Mouse (Mus musculus) kidney, adult 2 months (tissue): ENCODE results near the gene Phyhipl. TPM values are rescaled to one million over a fixed set of nuclear protein-coding genes. Genes with fewer than 3 reads are reported as not detected.

Experiments used
- DNase-seq: peaks from one replicate; pipeline ENCODE4 v3.0.0; 2021
- H3K27ac ChIP-seq: fragments of 200-500 bp; 2 replicates; pipeline ENCODE4 v1.5.1; 2012; ENCODE audit warnings: low read depth, low read length, control low read depth, inconsistent platforms; ENCODE audit not compliant: insufficient read depth
- H3K27me3 ChIP-seq: fragments of 200-500 bp; replicated peaks from 2 replicates; pipeline ENCODE4 v1.6.1; 2012; ENCODE audit warnings: mild to moderate bottlenecking, moderate library complexity, low read length, inconsistent platforms; ENCODE audit not compliant: control insufficient read depth, insufficient read depth
- H3K36me3 ChIP-seq: fragments of 200-500 bp; 2 replicates; pipeline ENCODE4 v1.6.1; 2012; ENCODE audit warnings: mild to moderate bottlenecking, moderate library complexity, low read length, inconsistent platforms; ENCODE audit not compliant: control insufficient read depth, insufficient read depth
- H3K4me1 ChIP-seq: fragments of 200-500 bp; 2 replicates; pipeline ENCODE4 v1.6.1; 2011; ENCODE audit warnings: low read length; ENCODE audit not compliant: control insufficient read depth, insufficient read depth
- H3K4me3 ChIP-seq: fragments of 200-500 bp; 2 replicates; pipeline ENCODE4 v1.5.1; 2011; ENCODE audit warnings: mild to moderate bottlenecking, low read depth, low read length, control low read depth; ENCODE audit not compliant: insufficient read depth
- CTCF ChIP-seq: fragments of 200-500 bp; conservative IDR thresholded peaks from 2 replicates; pipeline ENCODE4 v1.5.1; 2011; ENCODE audit warnings: low read depth, mild to moderate bottlenecking, control low read depth, low read length, moderate library complexity, mixed read lengths; ENCODE audit not compliant: insufficient read depth, insufficient read length
- POLR2A ChIP-seq: fragments of 200-500 bp; IDR thresholded peaks from one replicate; pipeline ENCODE4 v1.6.1; 2011; ENCODE audit warnings: low read depth, low read length, control low read depth
- WGBS: fragments of 180-500 bp; shearing (Covaris S2); methylation state at CpG from one replicate; pipeline ENCODE4 v1.1.7; 2018; 5-methylcytosine and 5-hydroxymethylcytosine counted together
- polyA plus RNA-seq: library from polyadenylated mRNA; depleted of rRNA; stranded (reverse); fragments of >200 nt; gene quantifications from 2 replicates; pipeline ENCODE4 v1.2.3, GENCODE M21; 2012; rRNA removed

The Phyhipl gene
- polyA plus RNA-seq: 71.8 and 75.4 TPM in 2 replicates

DNA sequence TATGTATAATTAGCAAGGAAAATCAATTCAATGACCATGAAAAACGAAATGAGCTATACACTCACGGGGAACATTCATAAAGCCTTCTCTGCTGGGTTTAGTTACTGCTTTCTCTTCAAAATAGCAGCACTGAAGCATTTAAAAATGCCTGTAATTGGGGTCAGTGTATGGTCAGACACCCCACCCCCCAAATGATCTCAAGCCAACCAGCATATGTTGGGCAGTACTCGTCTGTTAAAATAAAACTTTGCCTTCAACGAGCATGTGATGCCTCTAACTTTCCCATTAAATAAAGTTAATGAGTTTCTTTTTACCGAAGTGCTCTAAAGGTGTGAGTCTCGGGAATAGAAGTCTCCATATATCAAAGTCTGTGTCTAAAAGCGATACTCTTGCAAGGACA lies at the start of gene Phyhipl:
TSS of gene Phyhipl (minus strand) at position 138 of the 400 bp plus-strand sequence.
- WGBS: 23% methylated on average over 7 of the region's 7 CpGs
- Histone ChIP-seq H3K36me3 (no peaks in the 10 kb centered on the region), H3K27ac (peak within 1 kb of the TSS; percentile 69), H3K27me3 (no peaks in the 10 kb centered on the region), H3K4me1 (peaks cover 9% of the 10 kb centered on the region; the same call in 1 of the 2 replicates), H3K4me3 (peak within 1 kb of the TSS; percentile 46)
- DNase-seq: peak; percentile 89
- no peak for TF ChIP-seq POLR2A
- no peak for TF ChIP-seq CTCF

DNA sequence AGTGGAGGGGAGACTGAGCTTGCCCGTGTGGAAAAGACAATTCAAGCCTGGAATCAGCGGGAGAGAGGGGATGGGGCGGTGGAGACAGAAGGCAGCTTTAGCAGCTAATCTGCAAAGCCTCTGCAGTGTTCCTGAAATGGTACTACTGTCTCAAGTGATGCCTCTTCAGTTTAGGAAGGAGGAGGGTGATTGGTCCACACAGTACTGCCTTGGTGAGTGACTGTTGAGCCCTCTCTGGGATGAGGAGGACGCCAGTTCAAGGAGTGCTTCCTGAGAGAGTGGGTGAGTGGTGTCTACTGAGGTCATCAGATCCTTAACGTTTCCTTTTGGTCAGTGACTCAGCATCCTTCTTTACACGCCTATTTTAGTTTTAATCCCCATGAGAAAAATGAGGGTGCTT lies 47.4 kb upstream of the Phyhipl start:
- WGBS: 75% methylated on average over 6 of the region's 6 CpGs

DNA sequence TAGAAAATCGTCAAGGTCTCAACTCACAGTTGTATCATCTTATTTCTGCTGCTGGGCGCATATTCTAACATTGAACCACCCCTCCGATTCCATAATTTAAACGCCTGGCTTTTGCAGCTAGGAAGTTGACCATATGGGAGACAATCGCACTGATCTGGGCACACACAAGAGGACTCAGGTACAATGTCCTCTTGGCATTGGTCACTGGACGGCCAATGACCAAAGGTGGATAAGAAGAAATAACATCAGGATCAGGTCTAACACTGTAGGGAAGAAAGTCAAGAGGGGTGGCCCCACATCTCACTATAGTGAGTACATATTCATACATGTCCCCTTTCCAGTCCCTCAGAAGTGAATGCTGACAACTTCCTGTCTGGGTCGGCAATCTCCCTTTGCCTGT lies 43.8 kb upstream of the Phyhipl start:
- 78% methylated on average over 7 of the region's 7 CpGs for WGBS
- peak; percentile 80 for DNase-seq
- H3K27me3 ChIP-seq: no peaks in the 10 kb centered on the region
- no peak overlapping the region for H3K4me3 ChIP-seq
- TF ChIP-seq CTCF (no peak), POLR2A (no peak)
- H3K4me1 ChIP-seq: peaks cover 21% of the 10 kb centered on the region; the same call in 1 of the 2 replicates
- H3K36me3 ChIP-seq: no peaks in the 10 kb centered on the region
- peak overlapping the region; percentile 87 for H3K27ac ChIP-seq

More for the DNA sequence above, 47.4 kb upstream of the Phyhipl start:
- peaks cover 14% of the 10 kb centered on the region; the same call in 1 of the 2 replicates for H3K4me1 ChIP-seq
- no peak overlapping the region for H3K27ac ChIP-seq
- no peaks in the 10 kb centered on the region for H3K27me3 ChIP-seq
- DNase-seq: no peak
- no peak overlapping the region for H3K4me3 ChIP-seq
- no peaks in the 10 kb centered on the region for H3K36me3 ChIP-seq
- TF ChIP-seq POLR2A (no peak), CTCF (no peak)

DNA sequence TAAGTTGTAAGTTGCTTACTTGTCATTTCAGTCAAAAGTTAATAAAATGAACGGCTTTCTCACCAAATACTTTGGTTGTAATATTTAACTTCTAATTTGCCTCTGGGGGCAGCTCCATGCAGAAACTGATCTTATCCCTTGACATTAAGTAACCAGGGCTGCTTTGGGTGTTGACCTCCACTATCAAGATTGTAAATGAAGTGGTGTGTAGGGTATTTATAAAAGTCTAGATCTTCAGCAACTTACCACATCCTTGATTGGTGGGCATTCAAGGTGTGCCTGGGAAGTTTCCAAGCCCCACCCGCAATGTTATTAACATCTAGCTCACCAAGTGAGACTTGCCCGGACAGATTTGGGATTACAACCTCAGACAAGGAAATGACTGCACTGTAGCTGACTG lies 42.2 kb upstream of the Phyhipl start:
- peak overlapping the region; percentile 97 for H3K27ac ChIP-seq
- DNase-seq: peak; percentile 74
- WGBS: 33% methylated on average over 3 of the region's 3 CpGs
- no peak overlapping the region for H3K4me3 ChIP-seq
- TF ChIP-seq CTCF (no peak), POLR2A (no peak)
- H3K36me3 ChIP-seq: no peaks in the 10 kb centered on the region
- H3K27me3 ChIP-seq: no peaks in the 10 kb centered on the region
- peaks cover 21% of the 10 kb centered on the region; the same call in 1 of the 2 replicates for H3K4me1 ChIP-seq

DNA sequence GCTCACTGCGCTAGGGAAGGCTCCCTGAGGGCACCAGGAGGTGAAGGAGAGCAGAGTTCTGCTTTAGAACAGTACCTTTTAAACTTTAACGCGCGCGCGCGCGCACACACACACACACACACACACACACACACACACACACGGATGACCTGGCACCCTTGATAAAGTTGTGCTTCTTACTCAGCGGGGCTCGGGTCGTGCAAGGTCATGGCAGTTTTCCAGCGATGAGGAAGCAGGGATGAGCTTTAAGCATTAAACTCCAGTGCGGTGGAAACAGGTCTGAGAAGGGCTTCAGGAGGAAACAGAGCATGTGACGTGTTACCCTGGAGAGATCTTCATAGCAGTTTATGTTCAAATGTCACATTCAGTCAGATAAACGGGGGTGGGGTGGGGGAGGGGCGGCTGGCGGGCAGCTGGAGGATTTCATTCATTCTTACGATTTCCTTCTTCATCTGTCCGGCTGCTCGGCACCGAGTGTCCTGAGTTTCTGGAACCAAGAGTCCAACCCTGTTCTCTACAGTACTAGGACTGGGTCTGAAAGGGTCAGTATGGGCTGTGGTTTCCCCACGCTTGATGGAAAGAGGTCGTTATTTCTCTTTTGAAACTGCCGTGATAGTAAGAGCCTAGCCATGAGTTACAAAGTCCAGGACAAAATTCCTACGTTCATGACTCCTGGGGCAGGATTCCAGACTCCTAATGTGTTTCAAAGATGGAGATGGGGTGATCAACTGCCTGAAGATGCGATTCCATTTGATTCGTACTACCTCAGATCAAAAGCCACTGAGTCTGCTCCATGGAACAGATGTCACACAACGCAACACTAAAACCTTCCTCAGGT lies 41.2 kb upstream of the Phyhipl start:
- 29% methylated on average over 29 of the region's 29 CpGs for WGBS
- H3K4me3 ChIP-seq: peak overlapping the region; percentile 2; the same call in 1 of the 2 replicates
- H3K27ac ChIP-seq: peak overlapping the region; percentile 99
- no peaks in the 10 kb centered on the region for H3K36me3 ChIP-seq
- TF ChIP-seq CTCF: no peak
- TF ChIP-seq POLR2A: no peak
- DNase-seq: peak; percentile 91
- H3K4me1 ChIP-seq: peaks cover 21% of the 10 kb centered on the region; the same call in 1 of the 2 replicates
- H3K27me3 ChIP-seq: no peaks in the 10 kb centered on the region

DNA sequence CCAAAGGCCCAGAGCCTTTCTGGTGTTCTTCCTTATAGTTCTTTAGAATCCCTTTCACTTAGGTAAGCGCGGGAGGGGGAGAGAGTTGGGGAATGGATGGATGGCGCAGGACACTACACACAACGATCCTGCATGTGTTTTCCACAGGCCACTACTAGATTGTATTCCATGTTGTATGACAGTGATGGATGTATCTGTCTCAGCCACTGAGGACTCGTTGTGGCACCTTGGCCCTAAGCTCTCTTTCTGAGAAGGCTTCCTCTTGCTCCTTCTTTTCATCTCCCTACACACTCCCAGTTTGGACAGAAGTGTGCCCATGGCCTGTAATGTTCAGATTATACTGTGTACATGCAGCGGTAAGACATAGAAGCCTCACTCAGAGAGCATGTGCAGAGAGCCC lies 33.6 kb upstream of the Phyhipl start:
- 88% methylated on average over 6 of the region's 6 CpGs for WGBS
- Histone ChIP-seq H3K27ac (no peak overlapping the region), H3K4me3 (no peak overlapping the region), H3K27me3 (no peaks in the 10 kb centered on the region), H3K4me1 (peaks cover 5% of the 10 kb centered on the region; the same call in 1 of the 2 replicates), H3K36me3 (no peaks in the 10 kb centered on the region)
- no peak for TF ChIP-seq CTCF
- no peak for TF ChIP-seq POLR2A
- no peak for DNase-seq

DNA sequence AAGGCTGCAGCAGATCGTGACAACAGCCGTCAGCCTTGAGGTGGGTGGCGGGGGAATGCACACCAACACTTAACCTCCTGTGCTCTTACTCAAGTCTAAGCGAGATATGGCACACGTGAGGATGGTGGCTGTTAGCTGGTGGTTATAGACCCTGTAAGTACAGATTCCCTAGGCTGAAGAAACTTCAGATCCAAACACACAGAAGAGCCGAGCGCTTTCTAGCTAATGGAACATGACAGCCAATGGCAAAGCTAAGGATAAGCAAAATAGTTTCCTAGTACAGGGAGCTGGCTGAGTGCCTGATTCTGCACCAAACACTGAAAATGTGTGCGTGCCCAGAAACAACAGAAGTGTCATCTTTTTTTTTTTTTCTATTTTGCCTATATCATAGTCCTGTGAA lies 33.1 kb upstream of the Phyhipl start:
- H3K4me3 ChIP-seq: no peak overlapping the region
- DNase-seq: no peak
- peaks cover 5% of the 10 kb centered on the region; the same call in 1 of the 2 replicates for H3K4me1 ChIP-seq
- no peaks in the 10 kb centered on the region for H3K36me3 ChIP-seq
- TF ChIP-seq POLR2A (no peak), CTCF (no peak)
- 0 out of 2 replicates have a peak overlapping the region, but pooled peaks have one; percentile 17 for H3K27ac ChIP-seq
- WGBS: 56% methylated on average over 8 of the region's 8 CpGs
- H3K27me3 ChIP-seq: no peaks in the 10 kb centered on the region
